Mouse (Mus musculus): ENCODE data around the gene B4galnt4. TPM values are rescaled to one million over a fixed set of nuclear protein-coding genes. Genes with fewer than 3 reads are reported as not detected.
"Not testable (repeated sequence)": the region's sequence is repeated elsewhere in the genome, so short reads cannot be mapped to it uniquely, and the experiment has no call there.

Gene B4galnt4
- polyA plus RNA-seq (2012; ENCODE audit: insufficient read depth, insufficient read length, low replicate concordance, missing spikeins) = not detected in 2 replicates

DNA sequence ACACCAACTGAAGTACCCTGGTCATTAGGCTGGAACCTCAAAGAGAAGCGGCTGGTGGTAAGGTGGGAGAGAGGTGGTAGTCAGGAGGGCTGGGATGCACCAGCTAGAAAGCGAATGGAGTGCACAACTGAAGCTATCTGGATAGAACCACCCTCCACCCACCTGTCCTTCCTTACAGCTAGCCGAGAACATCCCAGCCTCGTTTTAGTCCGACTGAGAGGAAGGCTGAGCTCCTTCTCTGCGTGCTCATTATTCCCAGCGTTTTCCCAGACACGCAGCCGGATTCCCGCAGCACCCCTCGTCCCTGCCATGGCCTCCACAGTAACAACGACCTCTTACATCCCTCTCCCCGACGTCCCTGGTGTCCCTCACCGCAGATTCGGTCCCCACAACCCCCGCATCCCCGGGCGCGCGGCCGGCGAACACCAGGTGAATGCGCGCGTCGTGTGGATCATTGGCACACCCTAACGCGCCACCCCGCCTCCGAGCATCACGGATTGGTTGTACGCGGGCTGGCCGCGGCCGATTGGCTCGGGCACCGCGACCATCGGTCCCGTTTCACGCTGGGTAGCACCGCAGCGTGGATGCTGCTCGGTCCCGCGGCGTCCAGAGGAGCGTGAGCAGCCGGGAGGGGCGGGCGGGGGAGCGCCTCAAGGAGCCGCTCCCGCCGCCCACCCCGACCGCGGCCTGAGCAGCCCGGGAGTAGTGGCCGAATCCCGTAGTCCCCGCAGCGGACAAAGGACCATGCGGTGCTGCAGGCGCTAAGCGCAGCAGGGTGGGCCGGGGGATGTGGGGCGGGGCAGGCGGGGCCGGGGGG, at the start of gene B4galnt4:
B4galnt4 (plus strand) TSS at position 679 of the 817 bp plus-strand sequence.
- Histone ChIP-seq H3K4me3 (ENCODE audit: insufficient read depth, low read depth, low read length) (peak within 1 kb of the TSS; percentile 90), H3K4me1 (ENCODE audit: control insufficient read depth, insufficient read depth, low read length) (peaks cover 19% of the 10 kb centered on the region), H3K27ac (ENCODE audit: insufficient read depth, low read depth, low read length) (peak within 1 kb of the TSS; percentile 57)
- WGBS = under 1% methylated on average over 72 of the region's 72 CpGs
- peak; percentile 89 for TF ChIP-seq POLR2A (IDR thresholded peaks at IDR 0.05; ENCODE audit: insufficient read depth, low read depth, low read length)
- TF ChIP-seq CTCF (IDR thresholded peaks at IDR 0.05; ENCODE audit: insufficient read depth, low read depth, low read length) = peak; percentile 12; the same call in 1 of the 2 replicates

DNA sequence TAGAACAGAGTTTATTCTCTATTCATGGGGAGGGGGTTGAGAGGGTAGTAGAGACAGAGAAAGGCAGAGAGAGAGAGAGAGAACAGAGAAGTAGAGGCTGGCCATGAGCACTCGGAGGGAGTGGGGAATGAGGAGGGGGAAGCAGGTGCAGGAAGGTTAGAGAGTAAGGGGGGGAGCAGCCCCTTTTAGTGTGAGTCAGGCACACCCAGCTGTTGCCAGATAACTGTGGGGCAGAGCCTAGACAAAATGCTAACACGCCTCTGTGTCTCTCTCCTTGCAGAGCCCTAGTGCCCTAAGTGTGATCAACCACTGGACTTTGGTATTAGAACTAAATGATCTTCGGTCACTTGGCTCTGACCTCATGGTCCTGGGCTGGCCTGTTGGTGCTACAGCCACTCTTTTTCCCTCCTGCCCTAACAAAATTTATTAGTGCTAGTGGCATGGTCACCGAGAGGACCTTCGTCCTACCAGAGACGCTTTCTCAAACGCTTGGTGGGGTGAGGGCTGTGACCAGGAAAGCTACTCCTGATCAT, 49.6 kb upstream of the B4galnt4 start:
- no peak overlapping the region for H3K27ac ChIP-seq (ENCODE audit: insufficient read depth, low read depth, low read length)
- 90% methylated on average over 7 of the region's 7 CpGs for WGBS
- H3K4me3 ChIP-seq (ENCODE audit: insufficient read depth, low read depth, low read length) = no peak overlapping the region
- H3K4me1 ChIP-seq (ENCODE audit: control insufficient read depth, insufficient read depth, low read length) = peaks cover 3% of the 10 kb centered on the region; the same call in 1 of the 2 replicates
- no peak for TF ChIP-seq POLR2A (IDR thresholded peaks at IDR 0.05; ENCODE audit: insufficient read depth, low read depth, low read length)
- TF ChIP-seq CTCF (IDR thresholded peaks at IDR 0.05; ENCODE audit: insufficient read depth, low read depth, low read length) = no peak

GRCm38 (mm10) chr7:141016707-141017697, 43.9 kb upstream of the B4galnt4 start:
- WGBS = 81% methylated on average over 10 of the region's 10 CpGs
- no peaks in the 10 kb centered on the region for H3K4me1 ChIP-seq (ENCODE audit: control insufficient read depth, insufficient read depth, low read length)
- TF ChIP-seq CTCF (IDR thresholded peaks at IDR 0.05; ENCODE audit: insufficient read depth, low read depth, low read length) (no peak), POLR2A (IDR thresholded peaks at IDR 0.05; ENCODE audit: insufficient read depth, low read depth, low read length) (no peak)
- H3K27ac ChIP-seq (ENCODE audit: insufficient read depth, low read depth, low read length) = no peak overlapping the region
- no peak overlapping the region for H3K4me3 ChIP-seq (ENCODE audit: insufficient read depth, low read depth, low read length)

- H3K4me3 ChIP-seq (ENCODE audit: insufficient read depth, low read depth, low read length); H3K4me1 ChIP-seq (ENCODE audit: control insufficient read depth, insufficient read depth, low read length); H3K27ac ChIP-seq (ENCODE audit: insufficient read depth, low read depth, low read length): not testable (repeated sequence)
- WGBS = 92% methylated on average over 1 of the region's 1 CpGs
Measured at GRCm38 (mm10) chr7:141017824-141018223, 43.1 kb upstream of the B4galnt4 start, which contains the start of gene Ifitm6. TSS of gene Ifitm6 (minus strand) at chr7:141017924.

- no peaks in the 10 kb centered on the region for H3K4me1 ChIP-seq (ENCODE audit: control insufficient read depth, insufficient read depth, low read length)
- 97% methylated on average over 5 of the region's 5 CpGs for WGBS
- H3K27ac ChIP-seq (ENCODE audit: insufficient read depth, low read depth, low read length) = no peak overlapping the region
- no peak overlapping the region for H3K4me3 ChIP-seq (ENCODE audit: insufficient read depth, low read depth, low read length)
- TF ChIP-seq POLR2A (IDR thresholded peaks at IDR 0.05; ENCODE audit: insufficient read depth, low read depth, low read length) = no peak
- TF ChIP-seq CTCF (IDR thresholded peaks at IDR 0.05; ENCODE audit: insufficient read depth, low read depth, low read length) = no peak
Measured at GRCm38 (mm10) chr7:141019028-141019427, 41.9 kb upstream of the B4galnt4 start.

DNA sequence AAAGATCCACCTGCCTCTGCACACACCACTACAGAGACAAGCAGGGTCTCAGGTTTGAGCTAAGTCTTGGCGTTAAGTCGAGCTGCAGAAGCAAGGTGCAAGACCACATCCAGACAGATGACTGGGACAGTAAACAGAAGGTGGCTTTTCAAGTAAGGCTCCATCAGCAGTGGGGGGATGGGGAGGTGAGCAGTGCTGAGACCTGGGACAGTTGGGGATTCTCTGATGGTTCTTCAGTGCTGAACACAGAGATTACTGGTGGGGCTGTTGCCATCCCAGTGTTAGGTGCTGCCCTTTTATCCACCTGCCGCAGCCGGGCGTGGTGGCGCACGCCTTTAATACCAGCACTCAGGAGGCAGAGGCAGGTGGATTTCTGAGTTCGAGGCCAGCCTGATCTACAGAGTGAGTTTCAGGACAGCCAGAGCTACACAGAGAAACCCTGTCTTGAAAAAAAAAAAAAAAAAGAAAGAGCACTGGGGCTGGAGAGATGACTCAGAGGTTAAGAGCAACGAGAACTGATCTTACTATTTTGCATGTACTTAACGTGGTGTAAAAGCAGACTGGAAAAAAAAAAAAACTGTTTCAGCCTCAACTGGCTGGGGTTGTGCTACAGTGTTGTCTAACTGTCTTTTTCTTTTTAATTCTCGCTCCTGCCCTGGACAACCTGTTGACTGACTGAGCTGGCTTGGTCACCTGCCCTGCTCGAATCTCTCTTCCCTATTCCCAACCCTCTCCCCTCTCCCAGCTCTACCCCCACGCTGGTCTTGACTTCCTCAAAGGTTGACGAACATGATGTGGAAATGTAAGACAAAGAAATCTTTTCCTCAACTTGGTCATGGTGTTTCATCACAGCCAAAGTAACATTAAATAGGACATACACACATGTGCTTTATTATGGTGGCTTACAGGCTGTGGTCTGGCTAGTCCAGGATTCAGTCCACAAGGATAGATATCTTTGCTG, 39.1 kb upstream of the B4galnt4 start:
- Histone ChIP-seq H3K27ac (ENCODE audit: insufficient read depth, low read depth, low read length) (no peak overlapping the region), H3K4me1 (ENCODE audit: control insufficient read depth, insufficient read depth, low read length) (no peaks in the 10 kb centered on the region; the same call in 1 of the 2 replicates), H3K4me3 (ENCODE audit: insufficient read depth, low read depth, low read length) (no peak overlapping the region)
- 76% methylated on average over 14 of the region's 14 CpGs for WGBS
- TF ChIP-seq CTCF (IDR thresholded peaks at IDR 0.05; ENCODE audit: insufficient read depth, low read depth, low read length) (no peak), POLR2A (IDR thresholded peaks at IDR 0.05; ENCODE audit: insufficient read depth, low read depth, low read length) (no peak)

DNA sequence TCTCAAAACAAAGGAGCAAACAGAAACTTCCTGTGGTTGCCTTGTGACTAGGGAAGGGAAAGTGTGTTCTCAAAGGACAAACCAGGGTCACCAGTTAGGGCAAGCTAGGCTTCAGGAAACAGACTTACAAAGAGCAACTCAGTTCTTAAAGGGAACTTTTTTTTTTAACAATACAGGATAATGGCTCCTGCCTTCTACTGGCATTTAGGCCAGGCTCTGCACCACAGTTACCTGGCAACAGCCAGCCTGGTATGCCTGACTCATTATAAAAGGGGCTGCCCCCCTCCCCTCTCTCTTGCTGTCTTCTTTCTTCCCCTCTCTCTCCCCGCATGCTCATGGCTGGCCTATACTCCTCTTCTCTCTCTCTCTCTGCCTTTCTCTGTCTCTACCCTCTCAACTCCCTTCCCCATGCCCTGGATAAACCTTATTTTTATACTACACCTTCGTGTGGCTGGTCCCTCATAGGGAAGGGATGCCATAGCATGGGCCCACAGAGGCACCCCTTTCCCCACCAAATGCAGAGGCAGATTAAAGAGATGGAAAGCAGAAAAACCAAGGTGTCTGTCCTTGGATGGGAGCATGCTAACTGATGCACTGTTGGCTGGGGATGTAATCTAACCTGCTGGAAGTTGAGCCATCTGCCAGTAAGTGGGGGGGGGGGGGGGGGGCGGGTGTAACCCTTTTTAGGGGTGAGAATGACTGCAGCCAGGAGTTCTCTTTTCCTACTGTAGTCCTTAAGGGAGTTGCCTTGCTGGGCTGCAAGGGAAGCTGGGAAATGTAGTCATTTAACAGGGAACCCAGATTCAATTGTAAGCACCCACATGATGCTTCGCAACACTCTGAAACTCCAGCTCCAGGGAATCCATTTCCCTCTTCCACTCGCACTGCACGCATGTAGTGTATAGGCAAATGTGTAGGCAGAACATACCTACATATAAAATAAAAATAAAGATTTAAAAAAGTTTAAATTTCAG, 35.8 kb upstream of the B4galnt4 start:
- 36% methylated on average over 6 of the region's 6 CpGs for WGBS
- Histone ChIP-seq H3K4me1 (ENCODE audit: control insufficient read depth, insufficient read depth, low read length) (no peaks in the 10 kb centered on the region; the same call in 1 of the 2 replicates), H3K27ac (ENCODE audit: insufficient read depth, low read depth, low read length) (peak overlapping the region; percentile 40), H3K4me3 (ENCODE audit: insufficient read depth, low read depth, low read length) (no peak overlapping the region)
- TF ChIP-seq CTCF (IDR thresholded peaks at IDR 0.05; ENCODE audit: insufficient read depth, low read depth, low read length) (no peak), POLR2A (IDR thresholded peaks at IDR 0.05; ENCODE audit: insufficient read depth, low read depth, low read length) (no peak)
